Mouse (Mus musculus): Measurements from ENCODE around the gene Scube3. TPM values are rescaled to one million over a fixed set of nuclear protein-coding genes. Genes with fewer than 3 reads are reported as not detected.

The Scube3 gene
- polyA plus RNA-seq, 1 experiment from 2014 or later, result 8.7 TPM

- H3K27me3 ChIP-seq (replicated peaks; ENCODE audit: low read depth, poor library complexity, severe bottlenecking), result no peaks in the 10 kb centered on the region
- 90% methylated on average over 8 of the region's 8 CpGs for WGBS
- 0 out of 2 replicates have a peak, but pooled peaks cover 5% of the 10 kb centered on the region for H3K9me3 ChIP-seq
- no peak overlapping the region for H3K27ac ChIP-seq (replicated peaks)
- no peak overlapping the region for H3K4me3 ChIP-seq
- H3K4me1 ChIP-seq, result peaks cover 52% of the 10 kb centered on the region
- H3K36me3 ChIP-seq (replicated peaks), result no peaks in the 10 kb centered on the region
- no peak for DNase-seq (ENCODE audit: low spot score)
These were observed 29.7 kb upstream of the Scube3 start for GRCm38 (mm10) chr17:28112266-28112665.

- WGBS, result 81% methylated on average over 9 of the region's 9 CpGs
- DNase-seq (ENCODE audit: low spot score), result no peak
- H3K4me3 ChIP-seq, result no peak overlapping the region
- no peaks in the 10 kb centered on the region for H3K9me3 ChIP-seq
- peaks cover 37% of the 10 kb centered on the region for H3K4me1 ChIP-seq
- H3K27me3 ChIP-seq (replicated peaks; ENCODE audit: low read depth, poor library complexity, severe bottlenecking), result no peaks in the 10 kb centered on the region
- no peak overlapping the region for H3K27ac ChIP-seq (replicated peaks)
- no peaks in the 10 kb centered on the region for H3K36me3 ChIP-seq (replicated peaks)
These were observed 25.6 kb upstream of the Scube3 start for GRCm38 (mm10) chr17:28116335-28116734.

- H3K4me3 ChIP-seq, result no peak overlapping the region
- H3K27ac ChIP-seq (replicated peaks), result peak overlapping the region; percentile 35; the same call in 1 of the 2 replicates
- 57% methylated on average over 19 of the region's 19 CpGs for WGBS
- H3K36me3 ChIP-seq (replicated peaks), result no peaks in the 10 kb centered on the region
- no peak for DNase-seq (ENCODE audit: low spot score)
- H3K9me3 ChIP-seq, result no peaks in the 10 kb centered on the region
- peaks cover 34% of the 10 kb centered on the region for H3K4me1 ChIP-seq
- H3K27me3 ChIP-seq (replicated peaks; ENCODE audit: low read depth, poor library complexity, severe bottlenecking), result peaks cover 2% of the 10 kb centered on the region
These were observed 24.3 kb upstream of the Scube3 start for GRCm38 (mm10) chr17:28117451-28118209.

- no peak for DNase-seq (ENCODE audit: low spot score)
- Histone ChIP-seq H3K4me1 (peaks cover 37% of the 10 kb centered on the region), H3K27ac (replicated peaks) (peak overlapping the region; percentile 16; the same call in 1 of the 2 replicates), H3K4me3 (no peak overlapping the region), H3K27me3 (replicated peaks; ENCODE audit: low read depth, poor library complexity, severe bottlenecking) (peaks cover 22% of the 10 kb centered on the region), H3K36me3 (replicated peaks) (no peaks in the 10 kb centered on the region), H3K9me3 (no peaks in the 10 kb centered on the region)
- 86% methylated on average over 5 of the region's 5 CpGs for WGBS
These were observed 21.5 kb upstream of the Scube3 start for GRCm38 (mm10) chr17:28120460-28120859.

DNA sequence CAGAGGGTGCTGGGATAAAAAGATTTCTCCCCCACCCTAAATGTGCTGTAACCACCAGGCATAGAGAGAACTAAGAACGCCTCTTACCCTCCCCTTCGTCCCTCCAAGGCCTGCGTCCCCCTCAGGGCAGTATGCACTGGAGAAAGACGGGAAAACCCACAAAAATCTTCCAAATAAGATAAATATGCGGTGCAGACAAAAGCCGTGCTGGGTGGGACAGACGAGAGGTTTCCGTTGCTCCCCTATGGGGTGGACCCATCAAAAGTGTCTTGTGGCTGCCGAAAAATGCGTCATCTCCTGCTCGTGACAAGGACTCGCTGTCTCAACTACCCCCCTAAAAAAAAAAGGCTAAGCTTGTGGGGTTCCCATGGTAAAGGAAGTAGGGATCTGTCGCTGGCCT, 19.0 kb upstream of the Scube3 start:
- Histone ChIP-seq H3K27ac (replicated peaks) (peak overlapping the region; percentile 62), H3K4me3 (no peak overlapping the region), H3K4me1 (peaks cover 24% of the 10 kb centered on the region), H3K27me3 (replicated peaks; ENCODE audit: low read depth, poor library complexity, severe bottlenecking) (peaks cover 22% of the 10 kb centered on the region), H3K36me3 (replicated peaks) (no peaks in the 10 kb centered on the region), H3K9me3 (no peaks in the 10 kb centered on the region)
- WGBS, result 55% methylated on average over 13 of the region's 13 CpGs
- no peak for DNase-seq (ENCODE audit: low spot score)

DNA sequence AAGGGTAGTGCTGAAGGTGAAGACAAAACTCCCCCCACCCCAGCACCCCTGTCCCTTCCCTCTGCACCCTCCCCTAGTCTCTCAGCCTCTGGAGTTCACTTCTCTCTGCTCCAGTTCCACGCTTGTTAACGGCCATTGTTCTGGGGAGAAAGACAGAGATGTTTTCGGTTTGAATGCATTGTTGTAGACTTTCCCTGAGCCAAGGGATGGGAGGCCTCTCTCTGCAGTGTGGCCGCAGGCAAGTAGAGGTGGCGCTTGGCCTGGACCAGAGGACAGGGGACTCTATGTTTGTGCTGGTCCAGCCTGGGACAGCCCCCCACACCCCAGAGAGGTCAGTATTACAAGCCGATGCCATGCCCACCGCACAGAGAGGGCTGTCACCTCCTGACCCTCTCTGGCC, 18.3 kb upstream of the Scube3 start:
- H3K4me1 ChIP-seq, result peaks cover 22% of the 10 kb centered on the region
- H3K9me3 ChIP-seq, result no peaks in the 10 kb centered on the region
- no peak overlapping the region for H3K4me3 ChIP-seq
- WGBS, result 13% methylated on average over 7 of the region's 7 CpGs
- DNase-seq (ENCODE audit: low spot score), result no peak
- no peaks in the 10 kb centered on the region for H3K36me3 ChIP-seq (replicated peaks)
- H3K27ac ChIP-seq (replicated peaks), result peak overlapping the region; percentile 62
- H3K27me3 ChIP-seq (replicated peaks; ENCODE audit: low read depth, poor library complexity, severe bottlenecking), result peaks cover 22% of the 10 kb centered on the region

GRCm38 (mm10) chr17:28124368-28124767, 17.6 kb upstream of the Scube3 start:
- Histone ChIP-seq H3K36me3 (replicated peaks) (no peaks in the 10 kb centered on the region), H3K4me1 (peaks cover 22% of the 10 kb centered on the region), H3K9me3 (no peaks in the 10 kb centered on the region), H3K27ac (replicated peaks) (no peak overlapping the region), H3K27me3 (replicated peaks; ENCODE audit: low read depth, poor library complexity, severe bottlenecking) (peaks cover 22% of the 10 kb centered on the region), H3K4me3 (no peak overlapping the region)
- no peak for DNase-seq (ENCODE audit: low spot score)
- 71% methylated on average over 8 of the region's 8 CpGs for WGBS

GRCm38 (mm10) chr17:28129796-28130195, 12.1 kb upstream of the Scube3 start:
- Histone ChIP-seq H3K27me3 (replicated peaks; ENCODE audit: low read depth, poor library complexity, severe bottlenecking) (0 out of 2 replicates have a peak, but pooled peaks cover 7% of the 10 kb centered on the region), H3K4me3 (no peak overlapping the region), H3K27ac (replicated peaks) (0 out of 2 replicates have a peak overlapping the region, but pooled peaks have one; percentile 14), H3K4me1 (peaks cover 19% of the 10 kb centered on the region), H3K36me3 (replicated peaks) (no peaks in the 10 kb centered on the region), H3K9me3 (no peaks in the 10 kb centered on the region)
- no peak for DNase-seq (ENCODE audit: low spot score)
- 90% methylated on average over 5 of the region's 5 CpGs for WGBS

- H3K27ac ChIP-seq (replicated peaks), result no peak overlapping the region
- H3K4me3 ChIP-seq, result no peak overlapping the region
- no peaks in the 10 kb centered on the region for H3K36me3 ChIP-seq (replicated peaks)
- 0 out of 2 replicates have a peak, but pooled peaks cover 7% of the 10 kb centered on the region for H3K27me3 ChIP-seq (replicated peaks; ENCODE audit: low read depth, poor library complexity, severe bottlenecking)
- no peaks in the 10 kb centered on the region for H3K9me3 ChIP-seq
- 73% methylated on average over 5 of the region's 5 CpGs for WGBS
- DNase-seq (ENCODE audit: low spot score), result no peak
- H3K4me1 ChIP-seq, result peaks cover 18% of the 10 kb centered on the region
These were observed 11.4 kb upstream of the Scube3 start for GRCm38 (mm10) chr17:28130391-28131125.

- Histone ChIP-seq H3K27ac (replicated peaks) (no peak overlapping the region), H3K9me3 (no peaks in the 10 kb centered on the region), H3K4me3 (no peak overlapping the region), H3K27me3 (replicated peaks; ENCODE audit: low read depth, poor library complexity, severe bottlenecking) (0 out of 2 replicates have a peak, but pooled peaks cover 7% of the 10 kb centered on the region), H3K36me3 (replicated peaks) (no peaks in the 10 kb centered on the region), H3K4me1 (peaks cover 20% of the 10 kb centered on the region)
- no peak for DNase-seq (ENCODE audit: low spot score)
These were observed 10.8 kb upstream of the Scube3 start for GRCm38 (mm10) chr17:28131156-28131555.

DNA sequence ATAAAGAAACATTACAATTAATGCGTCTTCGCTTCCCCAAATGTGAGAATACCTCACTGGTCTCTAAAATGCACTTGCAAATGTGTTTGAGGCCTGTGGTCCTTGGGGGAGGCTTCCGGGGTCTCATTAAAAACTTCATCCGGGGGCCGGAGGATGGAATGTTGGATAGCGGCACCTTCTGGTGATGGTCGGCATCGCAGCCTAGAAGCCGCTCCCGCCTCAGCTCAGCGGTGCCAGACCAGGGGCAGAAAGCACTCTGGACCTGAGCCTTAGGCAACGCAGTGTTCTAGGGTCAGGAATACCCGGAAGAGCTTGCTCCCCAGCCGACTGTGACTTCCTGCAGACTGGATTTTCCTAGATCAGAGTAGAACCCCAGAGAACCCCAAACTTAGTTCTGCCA, 8.7 kb upstream of the Scube3 start:
- Histone ChIP-seq H3K4me1 (peaks cover 31% of the 10 kb centered on the region), H3K36me3 (replicated peaks) (no peaks in the 10 kb centered on the region), H3K27ac (replicated peaks) (peak overlapping the region; percentile 48; the same call in 1 of the 2 replicates), H3K4me3 (0 out of 2 replicates have a peak overlapping the region, but pooled peaks have one; percentile 21), H3K9me3 (no peaks in the 10 kb centered on the region), H3K27me3 (replicated peaks; ENCODE audit: low read depth, poor library complexity, severe bottlenecking) (peaks cover 20% of the 10 kb centered on the region; the same call in 1 of the 2 replicates)
- 8% methylated on average over 14 of the region's 14 CpGs for WGBS
- peak; percentile 82 for DNase-seq (ENCODE audit: low spot score)

DNA sequence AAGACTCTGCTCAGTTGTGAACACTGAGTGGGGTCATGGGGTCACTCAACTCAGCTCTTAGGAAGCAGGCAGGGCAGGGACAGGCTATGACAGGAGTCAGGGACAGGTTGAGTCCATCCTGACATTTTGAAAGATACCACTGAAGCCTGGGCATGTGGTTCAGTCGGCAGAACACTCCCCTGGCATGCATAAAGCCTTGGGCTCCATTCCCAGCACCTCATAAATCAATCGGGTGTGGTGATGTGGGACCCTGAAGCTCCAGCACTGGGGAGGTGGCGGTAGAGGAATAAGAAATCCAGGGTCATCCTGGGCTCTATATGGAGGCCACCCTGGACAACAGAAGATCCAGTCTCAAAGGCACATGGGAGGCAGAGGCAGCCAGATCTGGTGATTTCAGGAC, 6.4 kb upstream of the Scube3 start:
- Histone ChIP-seq H3K27ac (replicated peaks) (no peak overlapping the region), H3K4me3 (no peak overlapping the region), H3K27me3 (replicated peaks; ENCODE audit: low read depth, poor library complexity, severe bottlenecking) (peaks cover 39% of the 10 kb centered on the region), H3K36me3 (replicated peaks) (no peaks in the 10 kb centered on the region), H3K9me3 (no peaks in the 10 kb centered on the region), H3K4me1 (peaks cover 47% of the 10 kb centered on the region)
- WGBS, result 84% methylated on average over 3 of the region's 3 CpGs
- DNase-seq (ENCODE audit: low spot score), result no peak

Measured in embryonic facial prominence, embryonic 10.5 days (tissue).